Mouse (Mus musculus) heart, adult 9 months (tissue): ENCODE measurements around the gene Igfbp5.

ENCODE experiments used
- DNase-seq, 2 experiments: peaks; one replicate each; pipeline ENCODE4 v3.0.0; 2022; ENCODE audit warnings: low spot score in 2 of 2

Gene Igfbp5

GRCm38 (mm10) chr1:72869275-72869674 is 5.4 kb downstream of the Igfbp5 start:
- no peak for DNase-seq

- DNase-seq = no peak
These were observed 6.1 kb downstream of the Igfbp5 start for GRCm38 (mm10) chr1:72868429-72869215.

- no peak for DNase-seq
These were observed 7.3 kb downstream of the Igfbp5 start for GRCm38 (mm10) chr1:72867346-72867745.

- no peak for DNase-seq
These were observed 8.3 kb downstream of the Igfbp5 start for GRCm38 (mm10) chr1:72866417-72866816.

- DNase-seq = peak in 1 of 2 experiments; percentile 53
These were observed 8.8 kb downstream of the Igfbp5 start for GRCm38 (mm10) chr1:72865900-72866299.

GRCm38 (mm10) chr1:72864272-72864671 is 10.4 kb downstream of the Igfbp5 start:
- no peak for DNase-seq

- DNase-seq = no peak
These were observed 11.0 kb downstream of the Igfbp5 start for GRCm38 (mm10) chr1:72863692-72864091.

- no peak for DNase-seq
These were observed 12.4 kb downstream of the Igfbp5 start for GRCm38 (mm10) chr1:72862248-72862647.

- no peak for DNase-seq
These were observed 13.0 kb downstream of the Igfbp5 start for GRCm38 (mm10) chr1:72861702-72862101.

- DNase-seq = no peak
These were observed 14.2 kb downstream of the Igfbp5 start for GRCm38 (mm10) chr1:72860502-72860901.

GRCm38 (mm10) chr1:72859963-72860362 is 14.7 kb downstream of the Igfbp5 start:
- DNase-seq = no peak

- no peak for DNase-seq
These were observed 15.8 kb downstream of the Igfbp5 start for GRCm38 (mm10) chr1:72858874-72859273.

GRCm38 (mm10) chr1:72858286-72858685 is 16.4 kb downstream of the Igfbp5 start:
- no peak for DNase-seq

GRCm38 (mm10) chr1:72857631-72858030 is 17.1 kb downstream of the Igfbp5 start:
- no peak for DNase-seq

- DNase-seq = no peak
These were observed 17.5 kb downstream of the Igfbp5 start for GRCm38 (mm10) chr1:72857142-72857541.

- DNase-seq = no peak
These were observed 18.3 kb downstream of the Igfbp5 start for GRCm38 (mm10) chr1:72856209-72856909.

- DNase-seq = no peak
These were observed 19.0 kb downstream of the Igfbp5 start for GRCm38 (mm10) chr1:72855729-72856128.

GRCm38 (mm10) chr1:72854337-72855237 is 20.1 kb downstream of the Igfbp5 start:
- DNase-seq = no peak

GRCm38 (mm10) chr1:72853759-72854158 is 20.9 kb downstream of the Igfbp5 start:
- DNase-seq = no peak

GRCm38 (mm10) chr1:72849037-72849436 is 25.6 kb downstream of the Igfbp5 start:
- DNase-seq = no peak

- DNase-seq = no peak
These were observed 26.8 kb downstream of the Igfbp5 start for GRCm38 (mm10) chr1:72847849-72848380.

GRCm38 (mm10) chr1:72844675-72845074 is 30.0 kb downstream of the Igfbp5 start:
- no peak for DNase-seq
